Mouse (Mus musculus): ENCODE results near the gene Mtf1. TPM values are rescaled to one million over a fixed set of nuclear protein-coding genes. Genes with fewer than 3 reads are reported as not detected.

Gene Mtf1
- polyA plus RNA-seq (2017; shearing (Covaris generic)), result 21.6 TPM

DNA sequence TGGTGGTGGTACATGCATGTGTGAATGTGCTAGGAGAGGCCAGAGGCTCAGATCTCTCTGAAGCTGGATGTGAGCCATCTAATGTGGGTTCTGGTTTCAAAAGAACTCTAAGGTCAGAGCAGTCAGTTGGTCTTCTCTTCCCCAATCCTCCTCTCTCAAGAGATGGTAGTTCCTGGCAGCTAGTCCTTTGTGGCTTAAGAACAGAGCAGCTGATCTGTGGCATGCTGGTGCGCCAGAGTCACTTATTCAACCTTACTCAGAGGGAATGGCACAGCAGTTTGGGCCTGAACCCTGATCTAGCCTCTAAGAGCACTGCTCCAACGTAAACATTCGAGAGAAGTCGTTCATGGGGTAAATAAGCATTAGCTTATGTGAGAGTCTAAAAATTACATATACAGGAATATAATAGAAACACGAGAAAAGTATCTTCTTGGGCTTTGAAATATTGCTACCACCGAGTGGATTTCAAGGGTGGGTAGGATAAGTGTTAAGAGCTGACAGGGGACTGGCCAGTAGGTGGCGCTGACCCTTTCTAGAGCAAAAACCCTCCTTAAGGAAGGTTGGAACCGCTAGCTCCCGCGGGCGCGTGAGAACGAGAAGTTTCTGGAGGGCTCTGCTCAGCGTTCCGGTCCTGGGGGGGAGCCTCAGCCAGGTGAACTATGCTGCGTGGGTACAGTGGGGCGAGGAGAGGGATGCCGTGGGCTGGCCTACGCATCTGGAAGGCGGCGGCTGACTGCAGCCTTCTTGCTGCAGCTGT, at the start of gene Mtf1:
Gene Mtf1 (plus strand): TSS at position 553 of the 757 bp plus-strand sequence.

DNA sequence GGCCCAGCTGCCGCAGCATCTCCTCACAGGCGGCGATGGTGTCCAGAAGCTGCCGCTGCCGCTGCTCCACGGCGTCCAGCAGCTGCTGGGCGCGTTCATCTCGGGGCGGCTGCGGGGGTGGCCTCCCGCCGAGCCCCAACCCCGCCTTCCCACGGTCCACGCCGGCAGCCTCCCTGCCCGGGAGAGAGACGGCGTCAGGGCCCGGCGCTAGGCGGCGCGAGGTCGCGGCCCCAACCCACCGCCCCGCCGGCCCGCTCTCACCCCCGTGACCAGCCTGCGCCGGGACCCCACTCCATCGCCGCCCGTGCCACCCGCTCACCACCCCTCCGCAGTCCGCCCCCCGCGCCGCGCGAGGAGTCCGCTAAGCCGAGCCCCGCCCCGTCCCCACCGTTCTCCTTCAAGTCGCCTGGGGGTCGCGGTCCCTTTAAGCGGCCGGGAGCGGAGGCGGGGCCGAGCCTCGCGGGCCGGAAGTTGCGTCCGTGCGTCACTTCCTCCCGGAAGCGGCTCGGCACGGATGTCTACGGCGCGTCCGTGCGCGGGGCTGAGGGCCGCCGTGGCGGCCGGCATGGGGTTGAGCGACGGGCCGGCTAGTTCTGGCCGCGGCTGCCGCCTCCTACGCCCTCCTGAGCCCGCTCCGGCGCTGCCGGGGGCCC, 48.5 kb downstream of the Mtf1 start, which contains the start of gene Yrdc:
Gene Yrdc (plus strand): TSS at position 419 of the 653 bp plus-strand sequence.

DNA sequence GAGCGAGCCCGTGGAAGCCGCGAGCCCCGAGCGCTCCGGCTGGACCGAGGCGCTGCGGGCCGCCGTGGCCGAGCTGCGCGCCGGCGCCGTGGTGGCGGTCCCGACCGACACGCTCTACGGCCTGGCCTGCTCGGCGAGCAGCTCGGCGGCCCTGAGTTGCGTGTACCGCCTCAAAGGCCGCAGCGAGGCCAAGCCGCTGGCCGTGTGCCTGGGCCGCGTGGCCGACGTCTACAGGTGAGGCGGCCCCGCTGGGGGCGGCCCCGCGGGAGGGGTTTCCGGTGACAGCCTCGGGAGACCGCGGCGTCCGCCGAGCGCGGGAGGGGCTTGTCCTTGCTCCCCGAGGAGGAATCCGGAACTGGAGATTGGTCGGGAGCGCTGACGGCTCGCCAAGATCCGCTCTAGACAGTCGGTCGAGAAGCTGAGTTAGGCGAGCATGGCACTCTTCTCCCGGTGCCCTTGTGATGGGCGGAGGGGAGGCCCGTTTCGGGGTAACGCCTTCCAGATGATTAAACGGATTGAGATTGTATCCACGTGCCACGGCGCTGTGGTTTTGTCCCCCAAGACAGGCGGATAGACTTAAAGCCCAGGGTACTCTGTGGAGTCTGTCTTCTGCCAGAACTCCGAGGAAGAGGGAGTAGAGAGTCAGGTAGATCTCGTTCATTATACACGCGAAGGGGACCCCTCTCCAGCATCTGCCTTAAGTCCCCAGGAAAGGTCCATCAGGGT, 49.2 kb downstream of the Mtf1 start, which contains the start of gene 1110065P20Rik:
Gene 1110065P20Rik (minus strand): TSS at position 264 of the 726 bp plus-strand sequence.

DNA sequence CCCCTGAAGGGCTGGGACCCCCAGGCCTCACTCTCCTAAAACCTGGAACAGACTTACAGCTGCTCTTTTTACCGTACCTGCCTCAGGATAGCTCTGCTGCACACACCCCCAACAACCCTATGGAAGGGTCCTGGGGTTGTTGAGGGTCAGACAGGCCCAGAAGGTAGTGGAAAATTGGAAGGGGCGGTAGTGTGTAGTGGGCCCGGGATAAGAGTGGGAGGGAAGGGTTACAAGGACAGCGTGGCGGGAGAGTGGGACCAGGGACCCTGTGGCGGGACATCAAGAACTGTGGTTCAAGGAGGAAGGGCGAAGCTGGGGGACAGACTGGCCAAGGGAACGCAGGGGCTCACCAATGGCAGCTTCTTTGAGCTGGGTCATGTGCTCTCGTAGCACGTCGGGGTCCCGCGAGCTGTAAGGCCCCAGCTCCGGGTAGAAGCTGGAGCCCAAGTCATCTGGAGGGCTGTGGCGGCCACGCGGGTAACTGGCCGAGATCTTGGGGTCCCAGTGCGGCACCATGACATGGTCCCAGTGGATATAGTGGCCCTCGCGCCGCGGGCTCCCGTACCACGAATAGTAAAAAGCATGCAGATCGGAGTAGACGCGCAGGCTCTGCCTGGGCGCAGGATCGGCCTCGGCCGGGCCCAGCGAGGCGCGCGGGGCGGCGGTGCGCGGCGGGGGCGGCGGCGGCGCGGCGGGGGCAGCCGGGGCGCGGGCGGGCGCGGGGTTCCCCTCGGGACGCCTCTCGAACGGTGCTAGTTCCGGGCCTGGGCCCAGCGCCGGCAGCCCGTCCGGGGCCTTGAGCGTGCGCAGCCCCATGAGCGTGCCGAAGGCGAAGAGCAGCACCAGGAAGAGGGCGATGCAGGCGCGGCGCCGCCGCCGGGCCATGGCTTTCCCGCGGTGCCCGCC, 59.6 kb downstream of the Mtf1 start, which contains the start of gene Maneal:
Gene Maneal (minus strand): TSS at position 889 of the 906 bp plus-strand sequence.

DNA sequence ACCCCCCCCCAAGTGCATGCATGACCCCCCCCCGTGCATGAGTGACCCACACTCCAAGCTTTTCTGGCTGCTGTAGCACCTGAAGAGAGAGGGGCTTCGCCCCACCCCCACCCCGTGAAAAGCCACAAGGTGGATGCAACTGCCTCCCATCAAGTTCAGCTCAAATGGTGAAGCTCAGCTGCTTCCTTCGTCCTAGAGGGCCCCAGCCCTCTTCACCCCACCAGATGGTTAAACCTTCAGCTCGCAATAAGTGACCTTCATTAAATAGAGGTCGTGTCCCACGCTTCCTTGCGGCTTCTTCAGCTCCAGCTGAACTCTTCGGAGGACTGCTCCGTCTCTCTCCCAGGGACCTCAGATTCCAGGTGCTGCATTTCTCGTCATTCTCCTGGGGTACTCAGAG, 78.7 kb downstream of the Mtf1 start, which contains the start of gene Epha10:
Gene Epha10 (plus strand): TSS at position 301 of the 400 bp plus-strand sequence.

Other genes starting within 250 kb of the Mtf1 start
- gene 3100002H09Rik, start 191.3 kb upstream of the Mtf1 start, polyA plus RNA-seq (2017; shearing (Covaris generic)), result 0.74 TPM
- gene Pou3f1, start 145.3 kb upstream of the Mtf1 start, polyA plus RNA-seq (2017; shearing (Covaris generic)), result 0.60 TPM
- 33.9 TPM for gene Utp11, start 108.5 kb upstream of the Mtf1 start, polyA plus RNA-seq (2017; shearing (Covaris generic))
- gene Fhl3, start 101.4 kb upstream of the Mtf1 start, polyA plus RNA-seq (2017; shearing (Covaris generic)), result 0.67 TPM
- 71.4 TPM for gene Sf3a3, start 87.3 kb upstream of the Mtf1 start, polyA plus RNA-seq (2017; shearing (Covaris generic))
- gene Inpp5b, start 60.3 kb upstream of the Mtf1 start, polyA plus RNA-seq (2017; shearing (Covaris generic)), result 130 TPM
- 155 TPM for gene Yrdc, start 48.6 kb downstream of the Mtf1 start, polyA plus RNA-seq (2017; shearing (Covaris generic))
- 19.3 TPM for gene 1110065P20Rik, start 49.1 kb downstream of the Mtf1 start, polyA plus RNA-seq (2017; shearing (Covaris generic))
- 1.5 TPM for gene Maneal, start 60.1 kb downstream of the Mtf1 start, polyA plus RNA-seq (2017; shearing (Covaris generic))
- gene Epha10, start 78.8 kb downstream of the Mtf1 start, polyA plus RNA-seq (2017; shearing (Covaris generic)), result not detected
- gene 9930104L06Rik, start 134.9 kb downstream of the Mtf1 start, polyA plus RNA-seq (2017; shearing (Covaris generic)), result 8.0 TPM
- gene Cdca8, start 137.2 kb downstream of the Mtf1 start, polyA plus RNA-seq (2017; shearing (Covaris generic)), result 2.4 TPM
- gene Rspo1, start 184.3 kb downstream of the Mtf1 start, polyA plus RNA-seq (2017; shearing (Covaris generic)), result not detected
- gene Gnl2, start 214.5 kb downstream of the Mtf1 start, polyA plus RNA-seq (2017; shearing (Covaris generic)), result 94.3 TPM